Mouse (Mus musculus) spleen, postnatal 10 days (tissue): ENCODE measurements around the gene Senp3.
"Not testable (repeated sequence)": the region's sequence is repeated elsewhere in the genome, so short reads cannot be mapped to it uniquely, and the experiment has no call there.

Experiments
- DNase-seq, 2 experiments: peaks; one replicate each; pipeline ENCODE4 v3.0.0; 2021 to 2022; ENCODE audit warnings: low spot score in 2 of 2

Gene Senp3

GRCm38 (mm10) chr11:69704613-69705010, 22.7 kb upstream of the Senp3 start:
- DNase-seq = no peak

DNA sequence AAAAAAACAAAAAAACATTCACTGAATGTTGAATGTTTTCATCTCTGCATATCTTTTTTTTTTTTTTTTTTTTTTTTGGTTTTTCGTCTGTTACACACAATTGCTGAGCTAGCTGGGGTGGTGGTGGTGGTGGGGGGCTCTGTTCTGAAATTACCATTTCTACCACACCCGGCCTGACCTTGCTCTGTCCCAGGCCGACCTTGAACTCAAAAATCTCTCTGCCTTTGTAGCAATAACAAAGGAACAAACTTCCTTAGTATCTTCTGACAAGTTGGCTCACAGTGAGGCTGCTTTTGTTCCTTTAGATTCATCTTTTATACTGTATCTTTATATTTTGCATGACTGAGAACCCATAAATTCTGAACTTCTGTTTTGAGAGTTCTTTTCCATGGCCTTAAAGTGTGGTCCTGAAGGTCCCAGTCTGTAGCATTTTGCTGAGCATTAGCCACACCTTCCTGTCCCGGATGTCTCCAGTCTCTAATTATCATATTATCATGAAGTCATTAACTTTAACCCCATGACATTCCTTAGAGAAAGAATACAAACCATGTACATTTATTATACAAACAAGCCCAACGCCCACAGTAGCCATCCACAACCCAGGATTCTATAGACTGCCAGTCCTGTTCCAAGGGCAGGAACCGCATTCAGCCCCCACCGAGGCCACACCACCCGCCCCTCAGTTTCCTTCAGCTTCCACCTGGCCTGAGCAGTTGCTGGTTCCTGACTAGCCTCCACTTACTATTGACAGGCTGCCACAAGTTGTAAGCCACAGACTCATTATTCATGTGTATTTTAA, 22.1 kb upstream of the Senp3 start:
- no peak for DNase-seq

GRCm38 (mm10) chr11:69703381-69703780, 21.5 kb upstream of the Senp3 start:
- DNase-seq = not testable (repeated sequence)

GRCm38 (mm10) chr11:69702886-69703285, 21.0 kb upstream of the Senp3 start:
- not testable (repeated sequence) for DNase-seq

DNA sequence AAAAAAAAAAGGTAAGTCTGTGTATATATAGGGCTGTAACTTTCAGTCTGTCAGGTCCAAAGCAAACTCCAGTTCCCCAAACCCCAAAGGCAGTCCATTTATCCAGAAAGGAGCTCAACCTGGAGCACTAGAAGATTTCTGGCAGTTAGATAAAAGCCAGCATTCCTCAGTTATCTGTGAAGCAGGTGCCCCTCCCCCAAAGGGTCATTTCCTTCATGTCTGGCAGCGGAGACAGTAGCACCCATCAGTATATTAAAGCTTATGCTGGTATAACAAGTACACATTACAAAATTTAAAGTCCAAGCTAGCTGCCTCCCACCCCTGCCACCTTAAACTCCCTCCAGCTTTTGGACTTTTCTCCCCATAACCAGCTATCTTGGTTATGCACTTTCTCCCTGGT, 17.7 kb upstream of the Senp3 start:
- no peak for DNase-seq

DNA sequence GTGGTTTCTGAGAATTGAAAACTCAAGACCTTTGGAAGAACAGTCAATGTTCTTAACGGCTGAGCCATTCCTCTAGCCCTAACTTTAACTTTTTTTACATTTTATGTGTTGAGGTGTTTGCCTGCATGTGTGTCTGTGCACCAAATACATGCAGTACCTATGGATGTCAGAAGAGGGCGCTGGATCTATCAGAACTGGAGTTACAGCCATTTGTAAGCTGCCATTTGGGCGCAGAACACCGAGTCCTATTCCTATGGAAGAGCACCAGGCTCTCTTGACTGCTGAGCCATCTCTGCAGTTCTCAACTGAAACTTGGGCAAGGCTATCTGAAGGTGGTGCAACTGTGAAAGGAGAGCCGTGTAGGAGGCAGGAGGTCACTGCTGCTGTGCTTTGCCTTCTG, 16.7 kb upstream of the Senp3 start:
- no peak for DNase-seq

DNA sequence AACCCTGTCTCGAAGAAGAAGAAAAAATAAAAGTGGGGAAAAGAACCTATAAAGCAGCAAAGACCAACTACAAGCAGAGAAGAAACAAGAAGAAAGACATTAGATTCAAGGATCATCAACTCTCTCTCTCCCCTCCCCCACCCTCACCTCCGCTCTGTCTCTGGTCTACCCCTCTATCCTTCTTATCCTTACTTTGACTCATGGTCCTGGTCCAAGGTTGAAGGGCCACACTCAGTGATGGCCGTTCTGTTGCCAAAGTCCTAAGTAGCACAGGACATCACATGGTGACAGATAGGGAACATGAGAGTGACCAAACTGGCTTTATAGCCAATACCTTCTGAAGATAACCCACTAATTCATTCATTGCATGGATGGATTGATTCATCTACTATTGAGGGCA, 15.5 kb upstream of the Senp3 start:
- DNase-seq = no peak

- peak in 1 of 2 experiments; percentile 53 for DNase-seq
These were observed 13.7 kb upstream of the Senp3 start, which contains the start of the genes Tnfsf12 and Tnfsfm13 for GRCm38 (mm10) chr11:69695361-69696181. Tnfsf12 (minus strand) TSS chr11:69695849. Tnfsfm13 (minus strand) TSS chr11:69696098.

DNA sequence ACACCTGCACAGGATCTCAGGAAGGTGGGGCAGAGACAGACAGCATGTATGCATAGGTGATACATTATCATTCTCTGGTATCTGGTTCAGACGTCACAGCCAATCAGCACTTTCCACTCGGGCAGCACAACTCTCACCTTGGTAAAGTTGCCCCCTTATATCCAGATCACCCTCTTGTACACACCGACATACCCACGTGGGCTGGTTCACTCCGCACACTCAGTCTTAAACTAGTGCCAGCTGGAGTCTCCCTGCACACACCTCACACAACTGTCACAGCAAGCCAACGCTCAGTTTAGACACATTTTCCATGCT, 13.1 kb upstream of the Senp3 start:
- DNase-seq = no peak

DNA sequence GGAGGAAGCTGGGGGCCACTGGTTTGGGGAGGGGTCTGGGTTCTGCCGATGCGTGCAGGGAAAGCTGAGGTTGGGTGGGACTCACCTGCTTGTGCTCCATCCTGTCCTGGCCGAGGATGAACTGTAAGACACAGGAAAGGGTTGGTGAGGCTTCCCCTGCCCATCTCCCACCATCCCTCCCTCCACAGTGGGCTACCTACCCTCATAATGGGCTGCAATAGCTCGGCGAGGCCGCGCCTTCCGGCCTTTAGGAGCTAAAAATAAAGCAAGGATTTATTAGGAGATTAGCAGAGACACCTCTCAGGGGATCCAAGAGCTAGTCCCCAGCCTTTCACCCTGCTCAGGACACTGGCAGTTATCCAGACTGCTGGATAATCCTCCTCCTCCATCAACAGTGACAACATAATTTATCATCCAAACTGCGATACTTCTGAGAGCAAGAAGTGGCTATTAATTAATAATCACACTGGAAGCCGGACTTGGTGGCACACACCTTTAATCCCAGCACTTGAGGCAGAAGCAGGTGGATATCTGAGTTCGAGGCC, 11.6 kb upstream of the Senp3 start:
- no peak for DNase-seq

GRCm38 (mm10) chr11:69692863-69693262, 11.0 kb upstream of the Senp3 start:
- no peak for DNase-seq

DNA sequence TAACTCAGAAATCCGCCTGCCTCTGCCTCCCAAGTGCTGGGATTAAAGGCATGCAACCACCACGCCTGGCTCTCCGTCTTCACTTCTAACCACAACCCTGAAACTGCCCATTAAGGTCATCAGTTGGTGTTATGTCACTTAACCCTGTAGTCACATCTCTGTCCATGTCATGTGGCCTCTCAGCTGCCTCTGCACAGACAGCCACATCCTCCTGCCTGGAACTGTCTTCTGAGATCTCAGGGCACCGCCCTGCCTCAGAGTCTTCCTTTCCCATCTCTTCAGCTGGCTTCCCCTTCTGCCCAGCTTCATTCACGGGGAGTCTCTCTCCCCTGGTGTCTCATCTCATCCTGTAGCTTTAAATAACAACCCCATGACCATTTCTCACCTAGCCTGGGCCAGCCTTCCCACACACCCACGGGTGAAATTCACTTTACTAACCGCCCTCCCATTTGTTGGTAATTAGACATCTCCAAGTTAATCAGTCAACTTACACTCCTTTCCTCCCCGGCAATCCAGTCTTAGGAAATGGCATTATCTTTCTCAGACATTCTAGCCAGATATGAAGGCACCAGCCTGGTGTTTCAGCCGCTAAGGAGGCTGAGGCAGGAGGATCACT, 10.4 kb upstream of the Senp3 start:
- no peak for DNase-seq

GRCm38 (mm10) chr11:69689891-69690290, 8.0 kb upstream of the Senp3 start:
- DNase-seq = no peak

GRCm38 (mm10) chr11:69687061-69687460, 5.2 kb upstream of the Senp3 start:
- DNase-seq = no peak

DNA sequence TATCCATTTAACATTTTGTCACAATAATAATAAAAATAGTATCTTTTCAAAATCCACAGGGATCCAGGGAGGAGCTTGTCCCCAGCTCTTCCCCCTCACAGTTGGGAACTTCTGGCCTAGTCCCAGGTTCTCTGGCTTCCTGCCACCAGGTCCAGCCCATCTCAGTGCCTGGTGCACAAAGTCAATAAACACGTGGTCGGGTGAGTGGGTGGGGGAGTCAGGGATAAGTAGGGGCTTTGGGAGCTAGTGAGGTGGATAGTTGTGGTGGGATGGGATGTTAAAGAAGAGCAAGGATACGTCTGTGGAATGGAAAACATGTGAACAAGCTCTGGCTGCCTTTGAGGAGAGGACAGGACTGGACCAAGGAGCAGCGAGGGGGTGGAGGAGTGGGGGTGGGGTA, 4.5 kb upstream of the Senp3 start:
- DNase-seq = no peak

GRCm38 (mm10) chr11:69685526-69686148, 3.8 kb upstream of the Senp3 start, which contains the start of gene Tnfsf13:
Tnfsf13 (minus strand) TSS chr11:69685784.
- peak in 1 of 2 experiments; percentile 45 for DNase-seq

GRCm38 (mm10) chr11:69684936-69685335, 3.1 kb upstream of the Senp3 start:
- DNase-seq = no peak

DNA sequence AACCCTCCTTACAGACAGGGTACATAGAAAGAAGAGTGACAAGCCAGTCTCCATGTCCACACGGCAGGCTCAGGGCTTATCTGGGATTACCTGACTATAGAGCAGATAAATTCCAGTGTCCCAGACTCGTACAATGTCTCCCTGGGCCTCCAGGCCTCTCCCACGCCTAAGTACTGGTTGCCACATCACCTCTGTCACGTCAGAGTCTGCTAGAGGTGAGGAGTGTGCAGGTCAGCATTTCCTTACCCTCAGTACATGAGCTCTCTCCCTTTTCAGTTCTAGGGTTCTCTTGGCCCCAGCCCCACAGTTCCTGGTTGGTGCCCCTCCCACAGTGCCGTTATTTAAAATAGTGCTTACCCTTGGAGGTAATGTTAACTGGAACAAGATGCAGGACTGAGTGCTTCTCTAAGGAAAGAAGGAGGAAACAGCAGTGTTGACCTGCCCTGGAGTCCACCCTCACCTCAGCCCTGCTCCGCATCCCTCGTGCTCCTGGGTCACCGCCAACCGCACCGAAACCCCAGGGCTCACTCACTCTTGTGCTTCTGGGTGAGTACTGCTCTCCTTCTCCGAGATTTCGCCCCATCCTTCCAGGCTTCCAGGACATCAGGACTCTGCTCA, 2.4 kb upstream of the Senp3 start:
- no peak for DNase-seq

- no peak for DNase-seq
These were observed 1.7 kb upstream of the Senp3 start for GRCm38 (mm10) chr11:69683576-69683975.

DNA sequence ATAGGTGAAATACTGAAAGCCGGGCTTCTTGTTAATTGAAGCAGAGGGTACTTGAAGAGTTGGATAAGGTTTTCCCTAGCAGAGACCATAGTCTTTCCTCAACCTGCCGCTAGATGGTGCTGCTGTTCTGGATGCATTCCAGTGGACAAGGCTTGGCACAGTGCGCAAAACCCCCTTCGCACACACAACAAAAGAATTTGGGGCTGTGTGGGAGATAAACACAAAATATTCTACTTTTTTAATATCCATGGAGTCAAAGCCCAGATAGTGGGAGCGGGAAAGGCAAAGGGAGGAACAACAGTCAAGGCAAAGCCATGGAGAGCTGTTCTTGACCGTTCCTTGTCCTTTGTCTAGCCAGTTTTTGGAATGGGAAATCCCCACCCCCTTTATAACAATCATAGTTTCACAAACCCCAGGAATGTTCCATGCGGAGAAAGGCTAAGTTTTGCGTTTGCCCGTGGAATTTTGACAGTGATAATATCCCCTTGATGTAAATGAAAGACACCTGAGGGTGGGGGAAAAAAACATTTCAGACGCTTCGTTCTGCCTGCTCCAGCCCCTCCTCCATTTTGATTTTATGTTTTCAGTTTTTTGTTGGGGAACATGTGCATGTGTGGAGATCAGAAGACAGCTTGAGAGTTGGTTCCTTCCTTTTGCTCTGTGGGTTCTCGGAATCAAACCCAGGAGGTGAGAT, 1.1 kb upstream of the Senp3 start:
- DNase-seq = peak; percentile 86 to 93
